Mouse (Mus musculus) MEL (cell line): ENCODE measurements at regions not wholly inside any gene's neighbourhood (a gene's known extent, or its start where the extent isn't known, plus 50 kb on each side); places are given as distances from the start of the nearest gene placed in this dataset.

Experiments
- CHD2 ChIP-seq: IDR thresholded peaks from 2 replicates; pipeline ENCODE4 v1.6.1; 2011; ENCODE audit warnings: low read length, improper control_type of control experiment
- CTCF ChIP-seq, 3 experiments: IDR thresholded peaks in 2 of 3; conservative IDR thresholded peaks in 1 of 3; 2 replicates each; pipeline ENCODE4 v1.5.1; 2011 to 2012; ENCODE audit warnings: low read length in 3 of 3, low read depth in 2 of 3, mild to moderate bottlenecking in 2 of 3, improper control_type of control experiment in 1 of 3, inconsistent platforms in 1 of 3, mixed read lengths in 1 of 3, moderate library complexity in 1 of 3; ENCODE audit not compliant: control insufficient read depth in 1 of 3, insufficient read depth in 1 of 3, poor library complexity in 1 of 3, severe bottlenecking in 1 of 3
- EP300 ChIP-seq, 2 experiments: IDR thresholded peaks; 2 replicates each; pipeline ENCODE4 v1.6.1; 2011; ENCODE audit warnings: improper control_type of control experiment in 2 of 2, low read length in 2 of 2, low read depth in 1 of 2, mild to moderate bottlenecking in 1 of 2
- MEF2A ChIP-seq: IDR thresholded peaks from 2 replicates; pipeline ENCODE4 v1.6.1; 2014; ENCODE audit warnings: low read depth, mild to moderate bottlenecking, inconsistent platforms, low read length, improper control_type of control experiment; ENCODE audit not compliant: poor library complexity, insufficient replicate concordance, severe bottlenecking; ENCODE audit errors: extremely low read depth
- POLR2A ChIP-seq, 2 experiments: IDR thresholded peaks; 2 replicates each; pipeline ENCODE4 v1.6.1; 2011 to 2012; ENCODE audit warnings: low read length in 2 of 2, mild to moderate bottlenecking in 2 of 2, control low read depth in 1 of 2, improper control_type of control experiment in 1 of 2, low read depth in 1 of 2, moderate library complexity in 1 of 2; ENCODE audit not compliant: control insufficient read depth in 1 of 2, insufficient read depth in 1 of 2, poor library complexity in 1 of 2
- TBP ChIP-seq: IDR thresholded peaks from 2 replicates; pipeline ENCODE4 v1.8.0; 2011; ENCODE audit warnings: low read depth, low read length, improper control_type of control experiment

DNA sequence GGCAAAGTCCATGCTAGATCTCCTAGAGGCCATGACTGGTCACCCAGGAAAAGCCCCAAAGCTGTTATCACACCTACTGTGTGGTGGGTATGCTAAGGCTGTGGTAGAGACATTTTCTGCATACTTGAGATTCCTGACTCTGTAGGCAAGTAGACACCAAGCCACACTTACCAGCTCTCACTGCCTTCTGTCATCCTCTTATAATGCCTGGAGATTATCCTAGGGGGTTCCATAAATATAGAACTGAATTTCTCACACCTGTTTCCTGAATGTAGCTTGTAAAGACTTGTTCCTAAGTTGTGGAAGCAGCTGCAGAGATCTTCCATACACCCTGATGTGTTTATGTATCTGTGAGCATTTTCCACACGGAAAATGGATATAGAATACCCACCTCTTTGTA is 139.1 kb downstream of the Fam169b start:
- no peak for TF ChIP-seq CHD2
- no peak for TF ChIP-seq POLR2A (IDR thresholded peaks at IDR 0.05; ENCODE audit: control insufficient read depth in 1 of 2, insufficient read depth in 1 of 2, low read depth in 1 of 2, low read length in 2 of 2, poor library complexity in 1 of 2)
- no peak for TF ChIP-seq MEF2A
- TF ChIP-seq CTCF (IDR thresholded peaks at IDR 0.05 in 2 of 3, conservative IDR thresholded peaks at IDR 0.05 in 1 of 3; ENCODE audit: control insufficient read depth in 1 of 3, insufficient read depth in 1 of 3, low read depth in 2 of 3, low read length in 3 of 3, poor library complexity in 1 of 3, severe bottlenecking in 1 of 3): no peak
- TF ChIP-seq TBP: no peak
- no peak for TF ChIP-seq EP300 (IDR thresholded peaks at IDR 0.05; ENCODE audit: low read depth in 1 of 2, low read length in 2 of 2)
